Mouse (Mus musculus) heart, embryonic 10.5 days (tissue): ENCODE measurements around the gene Acvr2a. TPM values are rescaled to one million over a fixed set of nuclear protein-coding genes. Genes with fewer than 3 reads are reported as not detected.

Experiments
- DNase-seq: peaks from one replicate; pipeline ENCODE4 v3.0.0-alpha.2; 2017; ENCODE audit warnings: low spot score
- H3K27ac ChIP-seq: fragments of 300-500 bp; sonication (generic); 2 replicates; pipeline ENCODE4 v1.5.1; 2016; ENCODE audit warnings: mild to moderate bottlenecking
- H3K27me3 ChIP-seq: fragments of 300-500 bp; sonication (generic); 2 replicates; pipeline ENCODE4 v1.6.1; 2016; ENCODE audit warnings: mild to moderate bottlenecking; ENCODE audit not compliant: poor library complexity, insufficient read depth, severe bottlenecking
- H3K36me3 ChIP-seq: fragments of 300-500 bp; sonication (generic); 2 replicates; pipeline ENCODE4 v1.6.1; 2016; ENCODE audit warnings: mild to moderate bottlenecking, moderate library complexity
- H3K4me1 ChIP-seq: fragments of 300-500 bp; sonication (generic); 2 replicates; pipeline ENCODE4 v1.6.1; 2016; ENCODE audit warnings: mild to moderate bottlenecking
- H3K4me3 ChIP-seq: fragments of 300-500 bp; sonication (generic); 2 replicates; pipeline ENCODE4 v1.5.1; 2016; ENCODE audit warnings: mild to moderate bottlenecking, moderate library complexity
- H3K9me3 ChIP-seq: fragments of 300-500 bp; sonication (generic); 2 replicates; pipeline ENCODE4 v1.6.1; 2016; ENCODE audit warnings: mild to moderate bottlenecking, moderate library complexity
- WGBS: fragments of 180-500 bp; shearing (Covaris S2); methylation state at CpG from one replicate; pipeline ENCODE4 v1.1.7; 2016; 5-methylcytosine and 5-hydroxymethylcytosine counted together
- polyA plus RNA-seq: library from polyadenylated mRNA; unstranded; fragments of >200 nt; fragmentation: Nextera tagmentation; extraction: Ambion mirVana; gene quantifications from 2 replicates; pipeline ENCODE4 v1.2.1, GENCODE M21; 2016

Acvr2a gene
- polyA plus RNA-seq, 1 experiment from 2014 or later, result 14.8 TPM

GRCm38 (mm10) chr2:48915832-48916231 is 101.9 kb downstream of the Acvr2a start:
- H3K36me3 ChIP-seq, result peaks cover 55% of the 10 kb centered on the region
- H3K9me3 ChIP-seq, result no peaks in the 10 kb centered on the region
- H3K27ac ChIP-seq, result no peak overlapping the region
- no peak overlapping the region for H3K4me3 ChIP-seq
- no peaks in the 10 kb centered on the region for H3K4me1 ChIP-seq
- no peaks in the 10 kb centered on the region for H3K27me3 ChIP-seq
- DNase-seq, result no peak

- Histone ChIP-seq H3K27me3 (no peaks in the 10 kb centered on the region), H3K36me3 (peaks cover 41% of the 10 kb centered on the region), H3K4me3 (no peak overlapping the region), H3K9me3 (no peaks in the 10 kb centered on the region), H3K27ac (no peak overlapping the region), H3K4me1 (no peaks in the 10 kb centered on the region)
- WGBS, result 77% methylated on average over 2 of the region's 2 CpGs
- DNase-seq, result no peak
Observed at GRCm38 (mm10) chr2:48935058-48935457, 121.1 kb downstream of the Acvr2a start.

- 72% methylated on average over 3 of the region's 3 CpGs for WGBS
- H3K36me3 ChIP-seq, result no peaks in the 10 kb centered on the region
- no peak for DNase-seq
- no peaks in the 10 kb centered on the region for H3K9me3 ChIP-seq
- no peak overlapping the region for H3K27ac ChIP-seq
- peak overlapping the region; percentile 89 for H3K4me3 ChIP-seq
- H3K27me3 ChIP-seq, result no peaks in the 10 kb centered on the region
- H3K4me1 ChIP-seq, result no peaks in the 10 kb centered on the region
Observed at GRCm38 (mm10) chr2:48947761-48948160, 133.9 kb downstream of the Acvr2a start.

GRCm38 (mm10) chr2:48948841-48949584 is 135.1 kb downstream of the Acvr2a start, which contains the start of gene Mbd5:
Gene Mbd5 (plus strand): TSS chr2:48949508.
- no peaks in the 10 kb centered on the region for H3K4me1 ChIP-seq
- H3K27ac ChIP-seq, result peak within 1 kb of the TSS; percentile 95
- peak; percentile 100 for DNase-seq
- H3K9me3 ChIP-seq, result no peaks in the 10 kb centered on the region
- no peaks in the 10 kb centered on the region for H3K27me3 ChIP-seq
- no peaks in the 10 kb centered on the region for H3K36me3 ChIP-seq
- peak within 1 kb of the TSS; percentile 89 for H3K4me3 ChIP-seq
- WGBS, result 0% methylated on average over 38 of the region's 49 CpGs

GRCm38 (mm10) chr2:48949743-48950251 is 135.9 kb downstream of the Acvr2a start:
- H3K4me1 ChIP-seq, result no peaks in the 10 kb centered on the region
- peak; percentile 88 for DNase-seq
- WGBS, result 2% methylated on average over 9 of the region's 9 CpGs
- no peaks in the 10 kb centered on the region for H3K9me3 ChIP-seq
- H3K27me3 ChIP-seq, result no peaks in the 10 kb centered on the region
- H3K4me3 ChIP-seq, result peak overlapping the region; percentile 89
- H3K27ac ChIP-seq, result peak overlapping the region; percentile 95
- no peaks in the 10 kb centered on the region for H3K36me3 ChIP-seq

GRCm38 (mm10) chr2:48950252-48950315 is 136.2 kb downstream of the Acvr2a start, which contains the start of gene Orc4:
Gene Orc4 (minus strand): TSS chr2:48950277.
- H3K36me3 ChIP-seq, result no peaks in the 10 kb centered on the region
- H3K4me3 ChIP-seq, result peak within 1 kb of the TSS; percentile 89
- WGBS, result 0% methylated on average over 2 of the region's 2 CpGs
- peak within 1 kb of the TSS; percentile 95 for H3K27ac ChIP-seq
- no peaks in the 10 kb centered on the region for H3K9me3 ChIP-seq
- no peak for DNase-seq
- H3K27me3 ChIP-seq, result no peaks in the 10 kb centered on the region
- no peaks in the 10 kb centered on the region for H3K4me1 ChIP-seq

GRCm38 (mm10) chr2:48950316-48950880 is 136.5 kb downstream of the Acvr2a start:
- Histone ChIP-seq H3K27ac (peak overlapping the region; percentile 95), H3K27me3 (no peaks in the 10 kb centered on the region), H3K4me3 (peak overlapping the region; percentile 89), H3K36me3 (no peaks in the 10 kb centered on the region), H3K4me1 (no peaks in the 10 kb centered on the region), H3K9me3 (no peaks in the 10 kb centered on the region)
- 9% methylated on average over 5 of the region's 6 CpGs for WGBS
- no peak for DNase-seq

Other genes with a start within 250 kb of the Acvr2a start
- 22.6 and 22.7 TPM in 2 replicates for gene Mbd5, start 135.4 kb downstream of the Acvr2a start, polyA plus RNA-seq
- gene Orc4, start 136.2 kb downstream of the Acvr2a start, polyA plus RNA-seq, result 94.4 and 97.8 TPM in 2 replicates